Mouse (Mus musculus): ENCODE measurements around the gene Scaf1.
"Not testable (repeated sequence)": the region's sequence is repeated elsewhere in the genome, so short reads cannot be mapped to it uniquely, and the experiment has no call there.

Gene Scaf1

DNA sequence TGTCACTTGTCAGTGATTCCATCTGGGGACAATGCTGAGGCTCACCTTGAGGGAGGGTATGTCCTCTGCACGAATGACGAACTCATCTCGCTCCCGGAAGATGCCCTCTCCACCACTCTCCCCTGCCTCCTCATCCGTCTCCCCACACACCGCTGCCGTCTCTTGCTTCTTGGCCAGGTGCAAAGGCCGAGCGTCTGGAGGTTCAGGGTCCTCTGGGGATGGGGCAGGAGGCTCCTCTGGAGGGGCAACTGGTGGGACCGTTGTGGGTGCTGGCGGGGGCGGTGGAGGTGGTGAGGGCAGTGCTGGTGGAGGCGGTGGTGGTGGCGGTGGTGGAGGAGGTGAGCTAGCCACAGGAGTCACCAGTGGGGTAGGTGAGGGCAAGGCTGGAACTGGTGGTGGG is 27.1 kb upstream of the Scaf1 start:
- DNase-seq = no peak

DNA sequence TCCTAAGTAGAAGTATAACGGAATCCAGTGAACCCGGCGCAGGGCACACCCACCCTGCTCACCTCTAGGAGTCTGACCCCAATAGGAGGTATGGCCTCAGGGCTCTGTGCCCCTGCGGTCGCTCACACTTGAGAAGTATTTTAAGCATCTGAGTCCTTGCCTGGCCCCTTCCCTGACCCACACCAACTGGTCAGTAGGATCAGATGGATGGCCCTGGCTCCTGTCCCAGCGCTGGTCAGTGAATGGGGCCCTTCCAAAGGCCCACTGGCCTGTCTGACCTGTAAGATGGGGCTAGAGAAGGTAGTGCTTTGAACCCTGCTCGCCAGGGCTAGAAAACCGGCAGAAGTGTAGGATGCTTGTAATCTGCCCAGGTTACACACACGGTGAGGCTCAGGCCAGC is 24.7 kb upstream of the Scaf1 start:
- DNase-seq = no peak

DNA sequence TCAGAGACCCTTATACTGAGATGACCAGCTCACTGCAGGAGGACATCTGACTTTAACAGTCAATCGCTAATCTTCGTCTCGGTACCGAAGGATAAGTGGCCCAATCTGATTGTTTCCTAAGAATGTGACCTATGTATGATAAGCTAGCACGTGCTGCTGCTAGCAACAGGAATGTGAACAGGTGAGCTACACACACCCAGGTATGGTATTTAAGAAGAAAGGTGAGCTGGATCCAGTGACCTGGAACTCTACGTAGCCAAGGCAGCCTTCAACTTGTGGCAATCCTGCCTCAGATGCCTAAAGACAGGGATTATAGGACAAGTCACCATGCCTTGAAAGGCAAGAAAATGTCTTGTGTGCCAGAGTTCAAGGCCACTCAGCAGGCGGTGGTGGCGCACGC is 22.2 kb upstream of the Scaf1 start:
- no peak for DNase-seq

DNA sequence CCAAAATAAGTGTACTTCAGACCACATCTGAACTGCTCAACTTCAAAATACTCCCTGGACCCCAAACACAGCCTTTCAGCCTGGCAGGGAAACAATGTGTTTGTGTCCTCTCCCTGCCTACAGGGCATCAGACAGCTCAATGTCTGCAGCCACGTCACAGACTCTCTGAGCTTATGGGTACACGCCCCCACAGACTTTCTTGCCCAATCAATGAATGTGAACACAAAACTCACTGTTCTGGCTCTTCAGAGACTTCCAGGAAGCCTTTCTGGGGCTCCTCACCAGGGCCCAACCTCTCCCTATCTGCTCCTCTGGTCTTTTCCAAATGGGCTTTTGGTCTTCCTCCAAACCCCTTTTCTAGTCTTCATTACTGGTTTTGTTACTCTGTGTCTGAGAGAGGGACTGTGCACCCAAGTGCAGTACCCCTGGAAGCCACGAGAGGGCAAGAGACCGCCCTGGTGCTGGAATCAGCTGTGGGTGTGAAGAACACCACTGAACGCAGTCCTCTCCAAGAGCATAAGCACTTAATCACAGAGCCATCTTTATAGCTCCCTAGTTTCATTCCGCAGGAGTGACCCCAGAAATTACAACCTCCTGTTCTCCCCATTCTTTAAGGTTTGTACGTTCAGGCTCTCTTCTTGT is 21.7 kb upstream of the Scaf1 start:
- no peak for DNase-seq

DNA sequence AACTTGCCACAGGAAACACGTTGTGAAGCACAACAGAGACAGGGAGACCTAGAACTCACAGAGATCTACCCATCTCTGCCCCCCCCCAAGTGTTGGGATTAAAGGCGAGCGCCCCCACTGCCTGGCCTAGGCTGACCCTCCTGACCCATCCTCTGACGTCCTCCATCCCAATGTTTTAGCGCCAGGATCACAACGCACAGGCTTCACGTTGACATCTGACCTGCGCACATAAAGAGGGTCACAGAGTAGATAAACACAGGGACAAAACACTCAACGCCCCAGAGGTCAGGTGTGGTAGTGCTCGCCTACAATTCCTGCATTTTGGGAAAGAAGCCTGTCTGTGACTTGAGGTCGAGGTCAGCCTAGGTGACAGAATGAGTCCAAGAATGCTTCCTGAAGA is 20.5 kb upstream of the Scaf1 start:
- DNase-seq = no peak

DNA sequence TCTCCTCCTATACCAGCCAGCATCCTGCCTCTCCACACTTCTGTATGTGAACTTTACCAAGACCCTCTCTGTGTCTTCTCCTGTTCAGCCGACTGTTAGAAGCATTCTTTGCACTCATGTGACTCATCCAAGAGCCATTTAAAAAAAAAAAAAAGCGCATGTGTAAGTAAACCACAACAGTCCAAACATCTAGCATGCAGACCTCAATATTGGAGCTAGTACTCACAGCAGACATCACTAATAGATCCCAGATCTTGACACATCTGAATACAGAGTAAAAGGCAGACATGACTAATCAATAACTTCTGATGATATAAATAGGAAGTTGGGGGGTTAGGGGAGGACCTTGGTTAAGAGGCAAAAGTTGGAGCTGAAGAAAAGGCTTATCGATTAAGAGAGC is 19.5 kb upstream of the Scaf1 start:
- DNase-seq = no peak

DNA sequence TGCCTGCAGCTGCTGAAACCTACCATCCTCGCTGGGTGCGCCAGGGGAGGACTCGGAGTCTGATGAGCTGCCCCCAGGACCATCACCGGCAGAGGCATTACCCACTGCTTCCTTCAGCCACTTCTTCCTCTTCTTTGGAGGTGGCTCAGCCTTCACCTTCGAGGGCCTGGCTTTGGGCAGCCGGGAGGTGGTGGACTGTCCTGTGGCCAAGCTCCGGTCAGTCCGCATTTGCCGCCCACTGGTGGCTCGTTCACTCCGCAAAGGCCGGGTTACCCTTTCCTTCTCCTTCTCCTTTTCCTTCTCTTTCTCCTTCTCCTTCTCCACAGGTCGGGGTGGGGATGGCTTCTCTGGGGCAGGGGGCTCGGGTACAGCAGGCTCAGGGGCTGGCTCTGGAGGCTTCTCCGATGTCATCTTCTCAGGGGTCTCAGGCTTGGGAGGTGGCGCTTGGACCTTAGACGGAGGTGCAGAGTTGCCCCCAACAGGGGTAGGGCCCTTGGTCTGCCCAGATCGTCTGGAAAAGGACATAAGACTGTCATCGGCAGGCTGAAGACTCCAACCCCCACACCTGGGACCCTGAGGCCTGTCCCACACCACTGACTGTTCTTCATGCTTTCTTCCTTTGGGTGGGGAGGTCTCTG is 17.7 kb upstream of the Scaf1 start:
- no peak for DNase-seq

DNA sequence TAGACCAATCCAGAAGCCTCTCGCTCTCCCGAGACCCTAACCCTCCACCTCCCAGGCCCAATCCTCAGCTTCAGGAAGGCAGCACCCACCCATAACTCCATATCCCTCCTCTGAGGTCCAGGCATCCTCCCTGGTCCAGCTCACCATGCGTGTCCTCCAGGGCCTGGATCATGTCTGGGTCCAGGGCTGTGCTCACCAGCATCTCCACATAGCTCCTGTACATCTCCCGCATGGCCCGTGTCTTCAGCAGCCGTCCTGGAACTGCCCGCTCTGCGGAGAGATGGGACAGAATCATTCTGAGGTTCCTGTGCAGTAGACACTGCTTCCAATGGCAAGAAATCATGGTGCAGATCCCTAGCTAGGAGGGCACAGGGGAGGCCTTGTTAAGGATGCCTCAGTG is 14.7 kb upstream of the Scaf1 start:
- DNase-seq = no peak

DNA sequence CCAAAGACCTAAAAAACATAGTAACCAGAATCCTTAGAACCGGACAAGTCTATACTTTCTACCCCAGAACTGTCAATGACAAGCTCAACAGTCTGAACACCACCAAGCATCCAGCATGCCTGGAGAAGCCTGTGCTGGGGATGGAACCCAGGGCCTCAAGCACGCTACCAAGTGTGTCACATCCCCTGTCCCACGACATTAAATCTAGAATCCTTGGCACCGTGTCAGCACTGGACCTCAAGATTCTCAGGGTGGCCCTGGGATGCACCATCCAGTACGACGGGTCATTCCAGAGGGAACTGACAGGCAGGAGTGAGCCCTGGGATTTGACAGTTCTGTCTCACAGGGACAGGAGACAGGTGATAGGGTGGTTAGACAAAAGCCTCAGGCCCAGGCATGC is 13.8 kb upstream of the Scaf1 start:
- no peak for DNase-seq

DNA sequence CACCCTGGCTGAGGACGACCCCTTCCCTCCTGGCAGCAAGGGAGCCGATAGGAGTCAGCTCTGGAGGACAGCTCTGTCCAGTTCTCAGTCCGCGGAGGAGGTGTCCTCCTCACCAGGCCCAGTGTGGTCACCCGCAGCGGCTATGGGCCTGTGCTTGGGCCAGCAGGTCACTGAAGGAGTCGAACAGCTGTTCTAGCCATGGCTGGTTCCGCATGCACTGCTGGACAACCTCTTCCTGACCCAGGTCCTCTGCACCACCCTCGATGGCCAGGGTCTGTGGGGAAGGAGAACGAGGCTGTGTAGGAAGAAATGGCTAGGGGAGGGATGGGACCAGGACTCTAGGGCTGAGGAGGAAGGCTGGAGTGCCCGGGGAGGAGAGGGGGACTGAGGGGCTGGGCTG is 12.2 kb upstream of the Scaf1 start:
- no peak for DNase-seq

DNA sequence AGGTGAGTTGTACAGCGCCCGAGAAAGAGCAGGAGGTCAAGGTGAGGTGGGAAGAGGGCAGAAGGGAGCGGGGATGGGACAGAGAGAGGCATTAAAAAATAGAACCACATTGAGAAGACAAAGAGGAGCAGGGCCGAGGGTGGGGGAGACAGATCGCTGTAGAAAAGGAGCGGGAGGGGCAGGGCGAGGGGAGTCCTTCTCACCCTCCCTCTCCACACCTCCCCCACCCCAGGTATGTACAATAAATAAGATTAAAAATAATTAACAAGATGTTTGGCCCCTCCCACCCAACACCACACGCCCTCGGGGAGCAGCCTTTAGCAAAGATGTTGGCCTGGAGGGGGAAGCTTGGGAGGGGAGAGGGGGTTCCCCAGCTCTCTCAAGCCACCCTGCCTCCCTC is 11.6 kb upstream of the Scaf1 start:
- DNase-seq = no peak

DNA sequence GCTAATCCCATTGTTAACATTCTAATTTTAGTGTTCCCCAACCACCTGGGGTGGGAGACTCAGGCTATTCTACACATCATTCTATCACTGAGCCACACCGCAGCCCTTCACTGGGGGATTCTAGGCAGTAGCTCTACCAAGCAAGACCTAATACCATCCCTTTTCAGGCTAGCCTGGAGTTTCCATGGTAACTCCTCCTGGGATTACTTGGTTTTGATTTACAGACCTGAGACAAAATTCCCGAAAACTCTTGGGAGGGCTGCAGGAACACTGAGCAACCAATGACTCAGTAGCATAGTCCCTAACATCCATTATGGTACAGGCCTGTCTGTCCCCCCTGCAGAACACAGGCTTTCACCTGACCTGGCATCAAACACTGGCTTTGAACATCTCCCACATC is 10.1 kb upstream of the Scaf1 start:
- no peak for DNase-seq

DNA sequence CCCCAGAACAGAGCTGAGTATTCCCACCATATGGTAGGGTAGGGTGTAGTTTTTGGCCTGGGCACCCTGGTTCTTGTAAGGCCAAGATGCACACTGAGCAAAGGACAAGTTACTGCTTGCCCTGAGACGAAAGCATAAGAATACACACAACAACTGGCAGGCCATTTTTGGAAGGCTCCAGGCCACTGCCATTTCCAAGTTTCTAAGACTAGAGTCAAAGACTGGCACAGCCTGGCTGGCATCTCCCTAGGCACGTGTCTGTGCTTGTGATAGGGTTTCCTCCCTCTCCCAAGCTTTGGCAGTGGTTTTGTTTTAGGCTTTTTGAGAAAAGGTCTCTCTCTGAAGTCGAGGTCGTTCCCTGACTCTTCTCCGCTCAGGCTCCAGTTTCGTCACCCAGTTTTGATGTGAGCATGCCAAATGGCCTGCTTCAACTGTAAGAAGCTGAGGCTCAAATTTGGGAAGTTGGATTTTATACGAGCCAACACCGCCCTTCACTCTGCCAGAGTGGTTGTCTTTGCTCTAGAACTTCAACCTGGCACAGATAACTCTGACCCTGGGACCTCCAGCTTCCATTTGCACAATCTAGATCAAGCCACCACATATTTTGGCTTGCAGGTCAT is 9.5 kb upstream of the Scaf1 start:
- DNase-seq = no peak

DNA sequence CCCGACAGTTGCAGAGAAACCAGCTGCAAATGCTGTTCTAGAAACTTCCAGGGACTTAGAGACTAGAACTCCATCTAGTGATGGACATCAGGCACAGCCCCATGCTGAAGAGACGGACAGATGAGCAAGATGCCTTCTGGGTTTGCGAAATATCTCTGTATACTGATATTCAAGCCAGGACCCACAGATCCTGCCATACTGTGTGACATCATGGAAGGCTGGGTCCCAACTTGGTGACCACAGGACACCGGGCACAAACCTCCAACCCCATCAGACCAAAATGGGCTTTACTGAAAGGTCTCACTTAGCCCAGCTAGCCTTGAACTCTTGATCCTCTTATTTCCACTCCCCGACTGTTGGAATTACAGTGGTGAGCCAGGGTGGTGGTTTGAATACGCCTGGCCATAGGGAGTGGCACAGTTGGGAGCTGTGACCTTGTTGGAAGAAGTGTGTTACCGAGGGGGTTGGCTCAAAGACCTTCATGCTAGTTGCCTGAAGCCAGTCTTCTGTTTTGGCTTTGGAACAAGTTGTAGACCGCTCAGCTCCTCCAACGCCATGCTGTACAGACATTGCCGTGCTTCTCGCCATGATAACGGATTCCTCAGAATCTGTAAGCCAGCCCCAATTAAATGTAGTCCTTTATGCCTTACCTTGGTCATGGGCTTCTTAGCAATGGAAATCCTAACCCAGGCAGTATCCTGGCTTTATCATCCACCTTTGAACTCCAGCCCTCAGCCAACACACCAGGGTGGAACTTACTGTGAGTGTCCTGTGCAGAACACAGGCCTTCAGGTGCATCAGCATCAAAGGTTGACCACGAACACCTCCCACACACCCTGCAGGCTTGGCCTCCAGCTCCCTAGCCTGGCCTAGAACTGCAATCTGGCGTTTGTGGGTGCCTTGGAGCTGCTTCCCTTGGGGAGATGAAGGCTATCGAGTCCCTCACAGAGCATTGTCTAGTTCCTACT is 8.4 kb upstream of the Scaf1 start:
- no peak for DNase-seq

DNA sequence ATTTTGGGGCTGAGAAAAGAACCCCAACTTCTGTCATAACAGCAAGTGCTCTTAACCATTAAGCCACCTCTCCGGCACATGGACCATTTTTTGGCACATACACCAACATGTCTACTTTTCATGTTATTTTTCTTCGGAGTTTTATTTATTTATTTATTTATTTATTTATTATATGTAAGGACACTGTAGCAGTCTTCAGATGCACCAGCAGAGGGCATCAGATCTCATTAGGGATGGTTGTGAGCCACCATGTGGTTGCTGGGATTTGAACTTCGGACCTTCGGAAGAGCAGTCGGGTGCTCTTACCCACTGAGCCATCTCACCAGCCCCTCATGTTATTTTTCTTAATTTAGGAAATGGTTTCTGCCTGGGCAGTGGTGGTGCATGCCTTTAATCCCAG is 7.5 kb upstream of the Scaf1 start:
- DNase-seq = not testable (repeated sequence)

DNA sequence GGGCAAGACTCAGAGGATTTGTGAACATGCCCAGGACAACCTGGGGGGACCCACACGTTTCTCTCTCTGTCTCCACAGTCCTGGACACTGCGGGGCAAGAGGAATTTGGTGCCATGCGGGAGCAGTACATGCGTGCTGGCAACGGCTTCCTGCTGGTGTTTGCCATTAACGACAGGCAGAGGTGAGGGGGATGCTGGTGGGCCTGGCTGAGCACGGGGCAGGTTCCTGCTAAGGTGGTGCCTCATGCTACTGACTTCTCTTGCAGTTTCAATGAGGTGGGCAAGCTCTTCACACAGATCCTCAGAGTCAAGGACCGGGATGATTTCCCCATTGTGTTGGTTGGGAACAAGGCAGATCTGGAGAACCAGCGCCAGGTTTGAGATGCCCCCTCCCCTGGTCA is 4.1 kb upstream of the Scaf1 start:
- no peak for DNase-seq

DNA sequence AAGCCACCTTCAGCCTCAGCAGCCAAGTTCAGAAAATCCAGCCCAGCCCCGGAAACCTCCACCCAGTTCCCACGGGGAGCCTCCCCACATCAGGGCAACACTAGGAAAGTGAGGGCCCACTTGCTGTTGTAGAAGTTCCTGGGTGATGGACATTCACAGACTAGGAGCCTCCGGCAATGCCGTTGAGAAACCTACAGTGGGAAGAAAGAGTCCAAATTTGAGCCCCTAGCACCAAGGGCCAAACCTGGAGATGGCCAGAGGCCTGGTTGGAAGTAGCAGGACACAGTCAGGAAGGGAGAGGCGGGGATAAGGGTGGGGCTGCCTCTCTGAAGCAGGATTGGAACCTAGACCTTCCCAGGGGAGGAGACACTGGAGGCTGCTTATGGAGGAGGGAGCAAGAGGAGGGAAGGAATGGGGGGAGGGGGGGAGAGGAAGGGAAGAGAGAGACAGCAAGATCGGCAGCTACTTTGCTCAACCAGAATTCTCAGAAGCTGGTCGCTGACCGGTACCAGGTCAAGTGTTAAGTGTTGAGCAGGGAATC is 2.9 kb upstream of the Scaf1 start:
- no peak for DNase-seq

DNA sequence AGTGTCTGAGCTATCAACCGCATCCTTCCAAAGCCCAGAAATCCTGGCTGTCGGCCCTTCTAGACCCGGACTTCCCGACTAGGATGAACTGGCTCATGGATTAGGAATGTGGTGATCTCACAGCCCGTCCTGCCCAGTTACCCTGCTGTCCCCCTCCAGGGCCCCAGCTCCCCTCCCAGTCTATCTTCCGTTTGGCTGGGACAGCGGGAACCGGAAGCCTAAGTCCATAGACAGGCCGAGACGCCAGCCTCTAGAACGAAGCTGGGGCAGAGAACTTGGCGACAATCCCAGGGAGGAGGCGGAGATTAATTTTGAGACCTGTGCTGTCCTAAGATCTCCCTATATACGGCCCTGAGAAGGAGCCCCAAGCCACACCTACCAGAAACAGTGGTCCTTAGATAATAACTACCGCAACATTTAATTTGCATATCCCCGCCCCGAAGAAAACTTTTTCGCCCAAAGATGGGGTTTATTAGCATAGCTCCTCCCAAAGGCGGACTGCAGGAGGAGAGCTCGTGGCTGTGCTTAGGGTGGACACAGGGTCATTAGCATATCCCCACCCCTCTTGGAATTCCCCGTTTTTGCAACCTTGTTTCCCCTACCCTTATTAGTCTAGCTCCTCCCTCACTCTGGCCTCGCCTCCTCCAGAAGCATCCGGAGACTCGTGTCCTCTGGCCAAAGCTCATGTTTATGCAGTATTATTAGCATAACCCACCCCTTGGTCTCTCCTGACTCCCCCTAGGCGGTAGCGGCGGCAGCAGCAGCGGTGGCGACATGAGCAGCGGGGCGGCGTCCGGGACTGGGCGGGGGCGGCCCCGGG is 1.3 kb upstream of the Scaf1 start, which contains the start of gene Rras:
Gene Rras, plus strand, starts transcription at position 720 of the 820 bp plus-strand sequence.
- peak; percentile 76 to 90 for DNase-seq

DNA sequence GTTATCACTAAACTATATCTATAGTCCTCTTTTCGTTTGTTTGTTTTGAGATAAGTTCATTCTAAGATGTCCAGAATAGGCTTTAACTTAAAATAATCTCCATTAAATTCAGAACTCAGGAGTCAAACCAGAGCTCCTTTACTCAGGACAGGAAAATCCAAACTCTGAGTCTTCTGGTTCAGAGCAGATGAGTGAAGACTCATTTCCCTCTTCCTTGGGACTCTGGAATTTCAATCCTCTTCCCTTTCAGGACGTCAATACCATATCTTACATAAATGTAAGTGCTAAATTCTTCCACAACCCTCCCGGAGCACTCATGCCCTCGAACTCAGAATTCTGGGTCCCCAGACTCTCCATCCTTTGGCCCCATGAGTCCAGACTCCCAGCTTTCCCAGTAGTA is 598 bp upstream of the Scaf1 start:
- DNase-seq = no peak

DNA sequence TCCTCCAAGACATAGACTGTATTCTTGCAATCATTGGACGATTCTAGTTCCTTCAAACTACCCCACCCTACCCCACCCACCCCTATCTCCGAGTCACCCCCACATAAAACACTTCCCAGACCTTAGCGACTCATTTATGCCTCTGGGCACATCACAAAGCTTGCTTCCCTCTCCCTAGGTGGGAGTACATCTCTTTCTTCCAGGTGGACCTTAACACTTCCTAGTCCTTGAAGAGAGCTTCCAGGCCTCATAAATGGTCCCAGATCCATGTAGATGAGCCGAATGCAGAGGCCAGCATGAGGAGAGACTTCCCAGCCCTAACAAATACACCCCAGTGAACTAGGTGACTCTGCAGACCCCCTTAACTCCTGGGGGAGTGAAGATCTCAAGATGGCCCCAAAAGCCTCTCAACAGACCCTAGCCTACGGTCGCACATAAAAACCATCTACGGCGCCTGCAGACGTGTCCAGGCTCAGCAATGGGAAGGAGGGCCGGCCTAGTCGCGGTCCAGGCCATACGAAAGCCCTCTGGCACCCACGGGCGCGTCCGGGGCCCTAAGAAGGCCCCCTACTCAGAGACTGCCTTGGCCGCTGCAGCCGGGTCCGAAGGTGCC is 713 bp downstream of the Scaf1 start:
- no peak for DNase-seq

DNA sequence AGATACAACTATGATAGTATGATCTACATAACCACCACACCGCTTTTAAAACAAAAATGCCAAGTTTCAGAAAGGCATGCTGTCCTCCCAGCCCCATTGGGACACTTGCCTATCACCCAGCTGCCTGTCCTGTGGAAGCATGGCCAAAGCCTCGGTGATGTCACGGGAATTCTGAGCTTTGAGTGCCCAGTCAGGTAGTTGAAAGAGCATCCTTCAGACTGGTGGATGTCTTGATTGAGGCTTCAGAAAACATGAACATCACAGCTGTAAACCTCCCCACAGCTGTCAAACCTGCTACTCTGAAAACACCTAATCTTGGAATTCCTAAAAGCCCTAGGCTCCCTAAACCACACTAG is 2.1 kb downstream of the Scaf1 start:
- no peak for DNase-seq

All from thymus, adult 18-20 months (tissue).